Mouse (Mus musculus) thymus, postnatal 0 days (tissue): Measurements from ENCODE around the gene Cryl1. TPM values are rescaled to one million over a fixed set of nuclear protein-coding genes. Genes with fewer than 3 reads are reported as not detected.

Experiments used
- DNase-seq: peaks from one replicate; pipeline ENCODE4 v3.0.0-alpha.2; 2015; ENCODE audit warnings: low spot score
- polyA plus RNA-seq: library from polyadenylated mRNA; unstranded; fragments of >200 nt; fragmentation: Nextera tagmentation; extraction: Ambion mirVana; gene quantifications from 2 replicates; pipeline ENCODE4 v1.2.1, GENCODE M21; 2015

The Cryl1 gene
- polyA plus RNA-seq, 1 experiment from 2014 or later: 43.8 TPM

GRCm38 (mm10) chr14:57235276-57235675 is 163.1 kb downstream of the Cryl1 start:
- DNase-seq: no peak

DNA sequence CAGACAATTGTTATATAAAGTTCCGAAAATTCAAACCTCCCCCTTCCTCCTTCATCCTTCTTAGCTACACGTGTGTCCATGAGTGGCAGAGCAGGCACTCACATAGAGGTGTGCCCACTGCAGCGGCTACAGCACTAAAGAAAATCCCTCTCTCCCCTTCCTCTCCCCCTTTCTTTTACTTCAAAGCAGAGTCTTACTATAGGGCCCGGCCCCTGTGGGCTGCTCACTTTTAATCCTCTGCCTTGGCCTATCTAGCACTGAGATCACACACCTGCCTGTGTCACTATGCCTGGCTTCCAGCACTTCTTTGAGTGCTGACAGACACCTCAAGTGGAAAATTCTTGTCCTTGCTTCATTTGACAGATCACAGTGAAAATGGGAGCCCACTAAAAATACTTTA is 163.6 kb downstream of the Cryl1 start:
- no peak for DNase-seq

DNA sequence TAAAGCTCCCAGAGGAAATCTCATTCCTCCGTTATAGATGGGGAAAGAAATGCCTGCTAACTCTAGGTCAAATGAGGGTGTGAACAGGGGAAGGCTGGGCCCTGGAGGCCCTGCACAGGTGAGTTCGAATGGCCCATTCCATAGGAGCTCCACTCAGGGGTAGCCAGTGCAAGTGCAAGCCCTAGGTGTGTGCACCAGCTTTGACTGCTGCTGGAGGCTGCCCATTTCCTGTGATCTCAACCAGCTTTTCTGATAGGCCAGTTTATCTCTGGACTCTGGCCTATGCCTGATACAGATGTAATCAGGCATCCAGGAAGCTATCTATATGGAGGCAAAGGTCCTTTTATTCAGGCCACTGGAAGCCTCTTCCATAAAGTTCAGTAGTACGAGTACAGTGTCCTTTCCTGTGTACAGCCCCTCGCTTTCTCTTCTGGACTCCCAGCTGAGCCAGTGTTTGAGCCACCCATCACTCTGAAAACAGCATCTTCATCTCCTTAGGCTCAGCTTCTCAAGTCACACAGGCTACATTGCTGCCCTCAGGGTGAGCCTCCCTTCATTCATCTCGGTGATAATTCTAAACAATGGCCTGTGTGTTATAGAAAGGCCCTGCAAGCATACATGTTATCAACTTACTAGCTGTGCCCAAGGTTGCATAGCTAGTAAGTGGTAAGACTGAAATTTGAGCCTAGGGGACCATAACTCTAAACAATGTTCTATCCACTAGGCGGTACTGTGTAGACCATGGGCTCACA is 167.9 kb downstream of the Cryl1 start:
- DNase-seq: no peak

Other genes starting within 250 kb of the Cryl1 start
- gene Ift88, start 25.5 kb upstream of the Cryl1 start, polyA plus RNA-seq: 9.9 and 11.0 TPM in 2 replicates
- gene Il17d, start 126.2 kb upstream of the Cryl1 start, polyA plus RNA-seq: 1.2 and 1.4 TPM in 2 replicates
- 100 and 117 TPM in 2 replicates for gene Eef1akmt1, start 173.1 kb upstream of the Cryl1 start, polyA plus RNA-seq